Mouse (Mus musculus): ENCODE measurements at regions not wholly inside any gene's neighbourhood (a gene's known extent, or its start where the extent isn't known, plus 50 kb on each side); places are given as distances from the start of the nearest gene placed in this dataset. TPM values are rescaled to one million over a fixed set of nuclear protein-coding genes. Genes with fewer than 3 reads are reported as not detected.

DNA sequence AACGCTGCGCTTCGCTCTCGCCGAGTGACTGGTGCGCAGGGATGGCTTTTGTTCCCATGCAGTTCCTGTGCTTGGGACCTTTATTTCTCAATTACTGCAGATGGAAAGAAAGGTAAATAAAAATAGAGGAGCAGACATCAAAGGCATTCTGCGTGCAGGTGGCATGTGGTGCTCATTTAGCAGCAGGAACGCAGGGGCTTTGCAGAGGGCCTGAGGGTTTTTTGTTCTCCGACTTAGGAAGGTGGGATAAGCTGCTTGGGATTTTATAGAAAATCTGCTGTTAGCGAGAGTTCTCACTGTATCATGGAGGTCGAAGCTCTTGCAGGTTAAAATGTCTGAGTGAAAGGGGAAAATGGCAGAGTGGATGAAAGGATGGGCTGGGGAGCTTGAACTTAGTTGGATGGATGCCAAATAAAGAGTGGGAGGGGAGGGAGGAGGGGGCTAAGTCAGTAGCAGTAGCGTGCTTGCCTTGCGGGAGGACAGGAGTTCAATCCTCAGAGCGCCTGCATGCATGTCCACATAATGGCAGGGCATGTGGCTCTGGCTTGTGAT is 101.9 kb upstream of the Sdk1 start:
- no peak overlapping the region for H3K4me3 ChIP-seq (ENCODE audit: low read depth, low read length)
- no peak overlapping the region for H3K4me2 ChIP-seq (ENCODE audit: low read depth, low read length)
- no peaks in the 10 kb centered on the region for H3K4me1 ChIP-seq (ENCODE audit: insufficient read depth)
- H3K36me3 ChIP-seq (replicated peaks; ENCODE audit: insufficient read depth, low read length) = no peaks in the 10 kb centered on the region
- no peaks in the 10 kb centered on the region for H3K27me3 ChIP-seq (ENCODE audit: insufficient read depth, low read length)
- WGBS (ENCODE audit: insufficient replicate concordance) = 56% methylated on average over 14 of the region's 14 CpGs
- H3K9me3 ChIP-seq (ENCODE audit: low read length) = no peaks in the 10 kb centered on the region
- ATAC-seq (no peak), DNase-seq (no peak)
- no peak for TF ChIP-seq CTCF (IDR thresholded peaks at IDR 0.05; ENCODE audit: low read depth)
- TF ChIP-seq EP300 (IDR thresholded peaks at IDR 0.05; ENCODE audit: low read depth) = no peak
- no peak overlapping the region for H3K27ac ChIP-seq (ENCODE audit: low read depth)
- H3K9ac ChIP-seq (replicated peaks) = no peak overlapping the region

DNA sequence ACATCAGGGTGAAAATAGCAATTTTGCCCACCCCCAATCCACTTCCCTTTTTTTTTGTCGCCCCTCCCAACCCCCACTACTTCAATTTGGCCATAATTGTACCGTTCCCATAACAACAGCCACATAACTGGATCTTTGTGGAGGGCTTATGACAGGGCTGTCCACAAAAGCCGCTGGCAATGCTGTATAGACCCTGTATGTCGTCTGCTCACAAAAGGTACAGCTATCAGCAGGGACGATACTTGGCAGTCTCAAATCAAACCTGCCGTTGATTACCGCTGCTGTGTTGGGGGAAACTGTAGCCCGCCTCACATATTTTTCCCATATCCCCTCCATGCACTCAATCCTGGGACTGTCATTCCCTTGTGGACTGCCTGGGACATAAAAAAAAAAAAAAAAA is 80.9 kb upstream of the Sdk1 start:
- Histone ChIP-seq H3K9me3 (ENCODE audit: low read length) (no peaks in the 10 kb centered on the region), H3K4me3 (ENCODE audit: low read depth, low read length) (no peak overlapping the region), H3K27ac (ENCODE audit: low read depth) (no peak overlapping the region), H3K36me3 (replicated peaks; ENCODE audit: insufficient read depth, low read length) (no peaks in the 10 kb centered on the region), H3K27me3 (ENCODE audit: insufficient read depth, low read length) (no peaks in the 10 kb centered on the region), H3K4me1 (ENCODE audit: insufficient read depth) (no peaks in the 10 kb centered on the region), H3K9ac (replicated peaks) (no peak overlapping the region), H3K4me2 (ENCODE audit: low read depth, low read length) (no peak overlapping the region)
- WGBS (ENCODE audit: insufficient replicate concordance) = 69% methylated on average over 8 of the region's 8 CpGs
- DNase-seq = no peak
- TF ChIP-seq CTCF (IDR thresholded peaks at IDR 0.05; ENCODE audit: low read depth) = no peak
- ATAC-seq = no peak

GRCm38 (mm10) chr5:141160956-141161355 is 80.3 kb upstream of the Sdk1 start:
- no peak overlapping the region for H3K9ac ChIP-seq (replicated peaks)
- no peak for ATAC-seq
- 81% methylated on average over 5 of the region's 5 CpGs for WGBS (ENCODE audit: insufficient replicate concordance)
- H3K36me3 ChIP-seq (replicated peaks; ENCODE audit: insufficient read depth, low read length) = no peaks in the 10 kb centered on the region
- no peaks in the 10 kb centered on the region for H3K27me3 ChIP-seq (ENCODE audit: insufficient read depth, low read length)
- no peak for TF ChIP-seq CTCF (IDR thresholded peaks at IDR 0.05; ENCODE audit: low read depth)
- TF ChIP-seq EP300 (IDR thresholded peaks at IDR 0.05; ENCODE audit: low read depth) = no peak
- H3K9me3 ChIP-seq (ENCODE audit: low read length) = no peaks in the 10 kb centered on the region
- no peak for DNase-seq
- no peak overlapping the region for H3K27ac ChIP-seq (ENCODE audit: low read depth)
- H3K4me2 ChIP-seq (ENCODE audit: low read depth, low read length) = no peak overlapping the region
- no peak overlapping the region for H3K4me3 ChIP-seq (ENCODE audit: low read depth, low read length)
- H3K4me1 ChIP-seq (ENCODE audit: insufficient read depth) = no peaks in the 10 kb centered on the region

DNA sequence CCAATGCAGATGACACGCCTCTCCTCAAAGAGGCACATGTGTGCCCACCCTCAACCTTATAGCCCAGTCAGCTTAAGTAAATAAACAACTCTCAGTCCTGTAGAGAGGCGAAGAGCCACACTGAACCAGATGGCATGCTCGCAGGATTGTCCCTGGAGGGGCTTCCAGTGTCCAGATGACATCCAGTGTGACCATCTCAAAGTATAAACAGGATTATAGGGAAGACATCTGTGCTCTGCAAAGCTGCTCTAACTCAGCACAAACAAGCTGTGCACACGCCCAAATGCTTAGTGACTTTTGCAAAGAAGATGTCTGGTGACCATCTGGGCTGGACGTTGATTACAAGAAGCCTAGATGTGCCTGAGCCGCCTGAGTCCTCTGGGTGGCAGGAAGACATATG is 58.8 kb upstream of the Sdk1 start:
- DNase-seq (no peak), ATAC-seq (no peak; the same call in 1 of the 2 replicates)
- H3K4me3 ChIP-seq (ENCODE audit: low read depth, low read length) = no peak overlapping the region
- TF ChIP-seq EP300 (IDR thresholded peaks at IDR 0.05; ENCODE audit: low read depth) (no peak), CTCF (IDR thresholded peaks at IDR 0.05; ENCODE audit: low read depth) (no peak)
- no peak overlapping the region for H3K9ac ChIP-seq (replicated peaks)
- no peaks in the 10 kb centered on the region for H3K36me3 ChIP-seq (replicated peaks; ENCODE audit: insufficient read depth, low read length)
- H3K27ac ChIP-seq (ENCODE audit: low read depth) = no peak overlapping the region
- no peaks in the 10 kb centered on the region for H3K4me1 ChIP-seq (ENCODE audit: insufficient read depth)
- WGBS (ENCODE audit: insufficient replicate concordance) = 51% methylated on average over 6 of the region's 6 CpGs
- no peaks in the 10 kb centered on the region for H3K27me3 ChIP-seq (ENCODE audit: insufficient read depth, low read length)
- no peaks in the 10 kb centered on the region for H3K9me3 ChIP-seq (ENCODE audit: low read length)
- H3K4me2 ChIP-seq (ENCODE audit: low read depth, low read length) = no peak overlapping the region

- no peaks in the 10 kb centered on the region for H3K4me1 ChIP-seq (ENCODE audit: insufficient read depth)
- H3K9me3 ChIP-seq (ENCODE audit: low read length) = no peaks in the 10 kb centered on the region
- H3K4me2 ChIP-seq (ENCODE audit: low read depth, low read length) = no peak overlapping the region
- DNase-seq (no peak), ATAC-seq (no peak)
- no peaks in the 10 kb centered on the region for H3K36me3 ChIP-seq (replicated peaks; ENCODE audit: insufficient read depth, low read length)
- H3K9ac ChIP-seq (replicated peaks) = no peak overlapping the region
- H3K4me3 ChIP-seq (ENCODE audit: low read depth, low read length) = no peak overlapping the region
- H3K27ac ChIP-seq (ENCODE audit: low read depth) = no peak overlapping the region
- no peaks in the 10 kb centered on the region for H3K27me3 ChIP-seq (ENCODE audit: insufficient read depth, low read length)
- TF ChIP-seq CTCF (IDR thresholded peaks at IDR 0.05; ENCODE audit: low read depth) = no peak
- no peak for TF ChIP-seq EP300 (IDR thresholded peaks at IDR 0.05; ENCODE audit: low read depth)
- 71% methylated on average over 2 of the region's 2 CpGs for WGBS (ENCODE audit: insufficient replicate concordance)
Measured at GRCm38 (mm10) chr5:141189033-141189432, 52.3 kb upstream of the Sdk1 start.

Small RNA genes lying in the stretch of these regions (microRNA-seq; reads per million reads assigned to microRNA genes)
- not detected for gene Gm26113
